Mouse (Mus musculus) liver, embryonic 11.5 days (tissue): ENCODE measurements around the gene Ccser2. TPM values are rescaled to one million over a fixed set of nuclear protein-coding genes. Genes with fewer than 3 reads are reported as not detected.
A peak's percentile ranks its signal among the peaks of the same experiment; 100 is the strongest.

Experiments used
- ATAC-seq: fragments of 200-750 bp; cut with Nextera tagmentation; replicated peaks from 2 replicates; pipeline ENCODE4 v1.8.0; 2017; ENCODE audit warnings: moderate number of reproducible peaks, mild to moderate bottlenecking, moderate TSS enrichment, moderate library complexity; ENCODE audit not compliant: low FRiP score
- DNase-seq: peaks from one replicate; pipeline ENCODE4 v3.0.0-alpha.2; 2017; ENCODE audit warnings: low spot score
- H3K27ac ChIP-seq: fragments of 300-500 bp; sonication (generic); 2 replicates; pipeline ENCODE4 v1.5.1; 2014; ENCODE audit warnings: mild to moderate bottlenecking, low read depth, low read length, control low read depth
- H3K27me3 ChIP-seq: fragments of 300-500 bp; sonication (generic); replicated peaks from 2 replicates; pipeline ENCODE4 v1.6.1; 2014; ENCODE audit warnings: low read length, mixed read lengths; ENCODE audit not compliant: control insufficient read depth, insufficient read depth
- H3K36me3 ChIP-seq: fragments of 300-500 bp; sonication (generic); 2 replicates; pipeline ENCODE4 v1.6.1; 2014; ENCODE audit warnings: mild to moderate bottlenecking, low read length, moderate library complexity, mixed read lengths; ENCODE audit not compliant: control insufficient read depth, insufficient read depth
- H3K4me1 ChIP-seq: fragments of 300-500 bp; sonication (generic); replicated peaks from 2 replicates; pipeline ENCODE4 v1.6.1; 2014; ENCODE audit warnings: low read length, mixed read lengths; ENCODE audit not compliant: control insufficient read depth, insufficient read depth
- H3K4me2 ChIP-seq: fragments of 300-500 bp; sonication (generic); 2 replicates; pipeline ENCODE4 v1.6.1; 2014; ENCODE audit warnings: mild to moderate bottlenecking, control low read depth, moderate library complexity
- H3K4me3 ChIP-seq: fragments of 300-500 bp; sonication (generic); 2 replicates; pipeline ENCODE4 v1.5.1; 2014; ENCODE audit warnings: low read depth, low read length, control low read depth
- H3K9ac ChIP-seq: fragments of 300-500 bp; sonication (generic); 2 replicates; pipeline ENCODE4 v1.6.1; 2014; ENCODE audit warnings: low read depth, low read length, control low read depth
- H3K9me3 ChIP-seq: fragments of 300-500 bp; sonication (generic); 2 replicates; pipeline ENCODE4 v1.6.1; 2016; ENCODE audit warnings: low read length, inconsistent platforms, mixed read lengths; ENCODE audit not compliant: control insufficient read depth
- WGBS: fragments of 180-500 bp; shearing (Covaris S2); extraction: QIAGEN DNeasy Blood & Tissue Kit; methylation state at CpG from one replicate; pipeline ENCODE4 v1.1.7; 2014; 5-methylcytosine and 5-hydroxymethylcytosine counted together
- polyA plus RNA-seq: library from polyadenylated mRNA; unstranded; fragments of >200 nt; fragmentation: Nextera tagmentation; extraction: Ambion mirVana; gene quantifications from 2 replicates; pipeline ENCODE4 v1.2.1, GENCODE M21; 2014

The Ccser2 gene
- polyA plus RNA-seq, 1 experiment from 2014 or later: 11.1 TPM

- H3K9ac ChIP-seq: no peak overlapping the region
- no peak for ATAC-seq
- H3K27ac ChIP-seq: no peak overlapping the region
- no peak for DNase-seq
- no peaks in the 10 kb centered on the region for H3K9me3 ChIP-seq
- H3K27me3 ChIP-seq: no peaks in the 10 kb centered on the region
- no peak overlapping the region for H3K4me3 ChIP-seq
- no peaks in the 10 kb centered on the region for H3K4me1 ChIP-seq
- H3K4me2 ChIP-seq: no peak overlapping the region
- no peaks in the 10 kb centered on the region for H3K36me3 ChIP-seq
These were observed 21.2 kb upstream of the Ccser2 start for GRCm38 (mm10) chr14:36989784-36990183.

- H3K4me3 ChIP-seq: no peak overlapping the region
- DNase-seq (no peak), ATAC-seq (no peak)
- H3K36me3 ChIP-seq: no peaks in the 10 kb centered on the region
- H3K4me2 ChIP-seq: no peak overlapping the region
- no peak overlapping the region for H3K9ac ChIP-seq
- 80% methylated on average over 3 of the region's 3 CpGs for WGBS
- no peaks in the 10 kb centered on the region for H3K27me3 ChIP-seq
- H3K9me3 ChIP-seq: no peaks in the 10 kb centered on the region
- H3K4me1 ChIP-seq: no peaks in the 10 kb centered on the region
- H3K27ac ChIP-seq: no peak overlapping the region
These were observed 17.1 kb upstream of the Ccser2 start for GRCm38 (mm10) chr14:36985693-36986092.

DNA sequence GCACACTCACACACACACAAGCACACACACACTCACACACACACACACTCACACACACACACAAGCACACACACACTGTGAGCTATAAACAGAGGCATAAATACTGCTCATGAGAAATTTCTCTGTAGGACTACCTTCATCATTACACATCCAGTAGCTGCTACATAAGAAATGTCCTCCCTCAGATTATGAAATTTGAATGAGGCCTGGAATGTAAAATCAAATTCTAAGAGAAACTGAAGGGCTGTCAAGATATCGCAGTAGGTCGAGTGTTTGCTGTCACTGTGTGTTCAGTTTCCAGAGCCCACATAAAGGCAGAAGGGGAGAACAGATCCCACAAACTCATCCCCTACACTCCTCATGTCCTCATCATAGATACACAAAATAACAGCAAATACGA lies 6.4 kb upstream of the Ccser2 start:
- no peak for DNase-seq
- ATAC-seq: no peak
- H3K36me3 ChIP-seq: no peaks in the 10 kb centered on the region
- H3K27me3 ChIP-seq: no peaks in the 10 kb centered on the region
- H3K4me3 ChIP-seq: no peak overlapping the region
- no peak overlapping the region for H3K9ac ChIP-seq
- no peaks in the 10 kb centered on the region for H3K9me3 ChIP-seq
- no peaks in the 10 kb centered on the region for H3K4me1 ChIP-seq
- WGBS: 82% methylated on average over 3 of the region's 3 CpGs
- no peak overlapping the region for H3K27ac ChIP-seq
- H3K4me2 ChIP-seq: no peak overlapping the region

- no peaks in the 10 kb centered on the region for H3K27me3 ChIP-seq
- ATAC-seq: no peak
- 77% methylated on average over 4 of the region's 4 CpGs for WGBS
- H3K9ac ChIP-seq: no peak overlapping the region
- H3K36me3 ChIP-seq: no peaks in the 10 kb centered on the region
- H3K9me3 ChIP-seq: no peaks in the 10 kb centered on the region
- no peak overlapping the region for H3K27ac ChIP-seq
- no peak for DNase-seq
- no peak overlapping the region for H3K4me3 ChIP-seq
- H3K4me1 ChIP-seq: peaks cover 4% of the 10 kb centered on the region; the same call in 1 of the 2 replicates
- no peak overlapping the region for H3K4me2 ChIP-seq
These were observed 2.6 kb upstream of the Ccser2 start for GRCm38 (mm10) chr14:36971211-36971610.

- ATAC-seq (no peak), DNase-seq (no peak)
- 80% methylated on average over 3 of the region's 3 CpGs for WGBS
- Histone ChIP-seq H3K4me2 (no peak overlapping the region), H3K27ac (no peak overlapping the region), H3K4me1 (peaks cover 4% of the 10 kb centered on the region; the same call in 1 of the 2 replicates), H3K9me3 (no peaks in the 10 kb centered on the region), H3K27me3 (no peaks in the 10 kb centered on the region), H3K4me3 (no peak overlapping the region), H3K36me3 (no peaks in the 10 kb centered on the region), H3K9ac (no peak overlapping the region)
These were observed 1.4 kb upstream of the Ccser2 start for GRCm38 (mm10) chr14:36969861-36970420.

GRCm38 (mm10) chr14:36968076-36968627 lies 425 bp downstream of the Ccser2 start:
- peak overlapping the region; percentile 75 for H3K4me3 ChIP-seq

DNA sequence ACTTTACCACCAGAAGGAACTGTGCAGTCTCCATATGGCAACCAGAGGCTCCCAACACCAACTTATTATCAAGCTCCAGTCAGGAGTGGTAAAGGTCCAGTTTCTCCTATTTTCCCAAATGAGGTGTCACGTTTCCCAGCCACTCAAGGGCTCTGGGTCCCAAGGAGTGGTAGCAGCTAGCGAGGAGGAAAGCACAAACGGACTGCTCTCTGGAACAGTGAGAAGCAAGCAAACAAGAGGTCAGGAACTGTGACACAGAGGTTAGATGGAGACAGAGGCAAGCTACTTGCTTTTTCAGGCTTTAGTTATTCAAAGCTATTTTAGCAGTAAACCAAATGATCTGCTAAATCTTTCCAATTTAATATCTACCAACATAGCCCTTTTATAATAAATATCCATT lies 3.2 kb downstream of the Ccser2 start:
- Histone ChIP-seq H3K36me3 (no peaks in the 10 kb centered on the region), H3K27me3 (no peaks in the 10 kb centered on the region), H3K9me3 (no peaks in the 10 kb centered on the region), H3K9ac (no peak overlapping the region), H3K4me3 (no peak overlapping the region), H3K4me1 (peaks cover 4% of the 10 kb centered on the region; the same call in 1 of the 2 replicates), H3K4me2 (no peak overlapping the region), H3K27ac (no peak overlapping the region)
- no peak for ATAC-seq
- WGBS: 63% methylated on average over 3 of the region's 3 CpGs
- no peak for DNase-seq

More at GRCm38 (mm10) chr14:36968076-36968627, 425 bp downstream of the Ccser2 start:
- peak overlapping the region; percentile 65 for H3K9ac ChIP-seq
- no peaks in the 10 kb centered on the region for H3K9me3 ChIP-seq
- H3K27ac ChIP-seq: peak overlapping the region; percentile 23
- H3K4me1 ChIP-seq: peaks cover 4% of the 10 kb centered on the region; the same call in 1 of the 2 replicates
- no peaks in the 10 kb centered on the region for H3K27me3 ChIP-seq
- 2% methylated on average over 47 of the region's 49 CpGs for WGBS
- H3K36me3 ChIP-seq: no peaks in the 10 kb centered on the region
- DNase-seq (no peak), ATAC-seq (peak; percentile 63)
- peak overlapping the region; percentile 79 for H3K4me2 ChIP-seq

DNA sequence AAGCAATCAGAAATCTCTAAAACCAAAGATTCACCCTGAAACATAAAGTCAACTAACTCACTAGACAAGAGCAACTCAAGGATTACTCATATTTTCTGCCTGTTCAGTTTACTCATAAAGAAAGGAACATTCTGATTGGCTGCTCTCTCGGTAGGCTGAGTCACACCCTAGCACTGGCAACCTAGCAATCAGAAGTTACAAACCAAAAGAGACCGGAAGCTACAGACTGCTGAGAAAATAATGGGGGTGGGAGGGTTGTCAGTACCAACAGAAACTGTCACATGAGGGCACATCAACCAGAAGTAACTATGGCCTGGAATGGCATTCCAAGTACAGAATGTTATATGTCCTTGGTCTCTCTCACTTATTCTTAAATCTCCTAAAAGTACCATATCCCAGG lies 6.1 kb downstream of the Ccser2 start:
- no peak overlapping the region for H3K4me2 ChIP-seq
- H3K36me3 ChIP-seq: no peaks in the 10 kb centered on the region
- ATAC-seq (no peak), DNase-seq (no peak)
- no peak overlapping the region for H3K27ac ChIP-seq
- H3K27me3 ChIP-seq: no peaks in the 10 kb centered on the region
- 68% methylated on average over 2 of the region's 2 CpGs for WGBS
- no peak overlapping the region for H3K4me3 ChIP-seq
- no peaks in the 10 kb centered on the region for H3K4me1 ChIP-seq
- no peak overlapping the region for H3K9ac ChIP-seq
- H3K9me3 ChIP-seq: no peaks in the 10 kb centered on the region

DNA sequence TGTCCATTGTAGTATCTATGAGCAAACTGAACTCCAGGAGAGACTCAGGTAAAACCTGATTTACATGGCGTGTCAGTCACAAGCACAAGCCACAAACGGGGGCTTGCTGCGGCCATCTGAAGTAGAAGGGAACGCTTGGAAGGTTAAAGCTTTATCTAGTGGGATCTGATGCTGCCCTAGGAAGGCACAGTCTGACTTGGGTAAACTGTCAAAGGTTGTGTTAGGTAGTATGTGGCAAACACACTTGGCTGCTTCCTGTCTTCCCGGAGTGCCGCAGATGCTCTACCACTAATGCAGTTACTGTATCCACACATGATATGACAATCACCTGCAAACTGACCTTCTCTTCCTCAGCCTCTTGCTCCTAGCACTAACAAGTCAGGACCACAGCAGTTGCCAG lies 10.9 kb downstream of the Ccser2 start:
- Histone ChIP-seq H3K9me3 (no peaks in the 10 kb centered on the region), H3K9ac (no peak overlapping the region), H3K36me3 (no peaks in the 10 kb centered on the region), H3K4me2 (no peak overlapping the region), H3K4me3 (no peak overlapping the region), H3K27ac (no peak overlapping the region), H3K4me1 (no peaks in the 10 kb centered on the region), H3K27me3 (no peaks in the 10 kb centered on the region)
- DNase-seq: no peak
- no peak for ATAC-seq
- WGBS: 80% methylated on average over 6 of the region's 6 CpGs
